Mouse (Mus musculus) frontal cortex, postnatal 10 days (tissue): ENCODE data around the gene Brms1.
A peak's percentile ranks its signal among the peaks of the same experiment; 100 is the strongest.

Experiments used
- DNase-seq, 2 experiments: peaks; one replicate each; pipeline ENCODE4 v3.0.0; 2022; ENCODE audit warnings: low spot score in 2 of 2, mixed read lengths in 1 of 2

The Brms1 gene

DNA sequence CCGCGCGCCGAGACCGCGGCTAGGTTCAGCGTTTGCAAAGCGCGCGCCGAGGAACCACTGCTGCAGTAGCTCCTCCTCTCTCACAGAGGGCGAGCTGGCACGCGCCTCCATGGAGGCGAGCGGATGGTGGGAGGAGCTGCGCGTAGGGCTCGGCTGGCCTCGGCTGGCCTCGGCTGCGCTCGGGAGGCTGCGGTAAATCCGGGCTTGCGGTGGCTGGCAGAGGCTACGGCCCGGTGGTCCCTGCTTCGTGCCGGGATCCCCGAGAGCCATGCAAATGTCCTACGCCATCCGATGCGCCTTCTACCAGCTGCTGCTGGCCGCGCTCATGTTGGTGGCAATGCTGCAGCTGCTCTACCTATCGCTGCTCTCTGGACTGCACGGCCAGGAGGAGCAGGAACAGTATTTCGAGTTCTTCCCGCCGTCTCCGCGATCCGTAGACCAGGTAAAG lies 2.4 kb upstream of the Brms1 start, which contains the start of the genes B4gat1 and AC124502.3:
Gene B4gat1 (plus strand): TSS at position 118 of the 448 bp plus-strand sequence.
Gene AC124502.3 (plus strand): TSS at position 183 of the 448 bp plus-strand sequence.
- DNase-seq = peak; percentile 86 to 90

DNA sequence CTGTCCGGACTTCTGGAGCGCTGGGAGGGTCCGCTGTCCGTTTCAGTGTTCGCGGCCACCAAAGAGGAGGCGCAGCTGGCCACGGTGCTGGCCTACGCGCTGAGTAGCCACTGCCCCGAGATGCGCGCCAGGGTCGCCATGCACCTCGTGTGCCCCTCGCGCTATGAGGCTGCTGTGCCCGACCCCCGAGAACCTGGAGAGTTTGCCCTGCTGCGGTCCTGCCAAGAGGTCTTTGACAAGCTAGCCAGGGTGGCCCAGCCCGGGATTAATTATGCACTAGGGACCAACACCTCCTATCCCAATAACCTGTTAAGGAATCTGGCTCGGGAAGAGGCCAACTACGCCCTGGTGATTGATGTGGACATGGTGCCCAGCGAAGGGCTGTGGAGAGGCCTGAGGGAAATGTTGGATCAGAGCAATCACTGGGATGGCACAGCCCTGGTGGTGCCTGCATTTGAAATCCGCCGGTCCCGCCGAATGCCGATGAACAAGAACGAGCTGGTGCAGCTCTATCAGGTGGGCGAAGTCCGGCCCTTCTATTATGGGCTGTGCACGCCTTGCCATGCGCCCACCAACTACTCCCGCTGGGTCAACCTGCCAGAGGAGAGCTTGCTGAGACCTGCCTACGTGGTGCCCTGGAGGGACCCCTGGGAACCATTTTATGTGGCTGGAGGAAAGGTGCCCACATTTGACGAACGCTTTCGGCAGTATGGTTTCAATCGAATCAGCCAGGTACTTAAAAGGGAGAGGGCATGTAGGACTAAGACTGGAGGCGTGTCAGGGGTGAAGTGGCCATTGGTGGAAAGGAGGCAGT lies 1.6 kb upstream of the Brms1 start:
- no peak for DNase-seq

GRCm38 (mm10) chr19:5041588-5041987 lies 434 bp downstream of the Brms1 start:
- no peak for DNase-seq

DNA sequence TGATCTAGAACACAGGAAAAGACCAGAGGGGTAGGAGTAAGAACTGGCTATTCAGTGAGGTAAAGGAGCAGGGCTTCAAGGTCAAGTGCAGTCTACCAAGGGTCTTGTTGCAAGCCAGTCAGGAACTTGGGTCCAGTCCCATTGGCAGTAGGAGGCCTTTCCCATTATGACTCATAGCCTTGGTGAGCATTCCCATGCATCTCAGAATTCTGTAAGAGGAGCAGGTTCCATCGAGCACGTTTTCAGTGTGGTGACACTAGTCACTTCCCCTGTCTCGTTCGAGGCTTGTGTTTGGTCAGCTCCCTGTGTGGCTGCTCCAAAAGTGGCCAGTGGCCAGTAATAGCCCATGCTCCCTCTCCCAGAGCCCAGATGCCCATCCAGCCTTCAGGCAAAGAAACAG lies 4.4 kb downstream of the Brms1 start:
- DNase-seq = no peak

GRCm38 (mm10) chr19:5048138-5049056 lies 7.2 kb downstream of the Brms1 start:
- DNase-seq = no peak

DNA sequence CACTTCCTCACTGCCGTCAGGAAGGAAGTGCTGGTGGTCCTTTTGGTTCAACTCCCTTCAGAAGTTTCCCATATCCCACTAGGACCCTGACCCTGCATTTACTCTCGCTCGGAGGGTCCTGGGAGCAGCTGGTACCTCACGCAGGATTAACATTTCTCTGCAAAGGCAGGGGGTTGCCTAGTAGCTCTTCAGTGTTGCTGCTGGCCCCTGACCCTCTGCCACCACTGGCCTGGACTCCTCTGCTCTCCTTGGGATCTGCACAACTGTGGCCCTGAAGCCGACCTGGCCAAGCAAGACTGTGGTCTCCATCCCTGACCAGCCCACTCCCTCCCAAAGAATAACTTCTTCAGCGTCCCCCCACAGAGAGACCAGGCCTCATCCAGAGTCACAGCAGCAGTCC lies 8.2 kb downstream of the Brms1 start:
- no peak for DNase-seq

GRCm38 (mm10) chr19:5050047-5050905 lies 9.1 kb downstream of the Brms1 start, which contains the start of gene Rin1:
Gene Rin1 (plus strand): TSS chr19:5050481.
- DNase-seq = peak; percentile 54 to 78

DNA sequence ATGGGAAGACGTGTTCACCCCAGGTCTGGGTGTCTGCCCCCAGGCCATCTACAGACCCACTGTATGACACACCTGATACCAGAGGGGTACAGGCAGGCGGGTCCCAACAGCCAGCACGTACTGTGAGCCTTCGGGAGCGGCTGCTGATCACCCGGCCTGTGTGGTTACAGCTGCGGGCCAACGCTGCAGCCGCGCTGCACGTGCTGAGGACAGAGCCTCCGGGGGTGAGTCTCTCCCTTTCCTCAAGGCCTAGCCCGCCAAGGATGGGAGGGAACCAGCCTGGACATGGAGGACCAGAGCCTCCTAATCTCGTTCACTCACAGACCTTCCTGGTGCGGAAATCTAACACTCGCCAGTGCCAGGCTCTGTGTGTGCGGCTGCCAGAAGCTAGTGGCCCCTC lies 9.9 kb downstream of the Brms1 start:
- peak in 1 of 2 experiments; percentile 23 for DNase-seq

- DNase-seq = peak in 1 of 2 experiments; percentile 6
Measured at GRCm38 (mm10) chr19:5051515-5051914, 10.4 kb downstream of the Brms1 start.

GRCm38 (mm10) chr19:5052166-5052822 lies 11.1 kb downstream of the Brms1 start:
- DNase-seq = no peak

- no peak for DNase-seq
Measured at GRCm38 (mm10) chr19:5052853-5053252, 11.7 kb downstream of the Brms1 start.

- DNase-seq = no peak
Measured at GRCm38 (mm10) chr19:5053909-5054308, 12.8 kb downstream of the Brms1 start.

DNA sequence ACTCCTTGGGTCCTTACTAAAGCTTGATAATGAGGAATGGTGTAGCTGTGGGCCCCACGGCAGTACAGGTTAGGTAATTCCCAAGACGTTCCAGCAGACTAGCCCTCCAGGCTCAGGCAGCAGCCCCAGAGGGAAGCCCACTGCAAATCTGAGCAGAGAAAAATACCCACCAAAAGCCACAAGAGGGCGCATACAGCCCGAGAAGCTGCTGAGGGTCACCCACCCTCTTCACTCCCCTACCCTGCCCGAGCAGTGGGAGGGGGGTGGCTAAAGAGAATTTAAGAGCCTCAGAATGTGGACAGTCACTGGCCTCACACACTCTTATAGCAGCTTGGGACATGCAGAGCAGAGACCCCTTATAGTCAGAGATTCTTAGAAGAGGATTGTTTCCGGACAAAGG lies 15.1 kb downstream of the Brms1 start:
- DNase-seq = no peak

DNA sequence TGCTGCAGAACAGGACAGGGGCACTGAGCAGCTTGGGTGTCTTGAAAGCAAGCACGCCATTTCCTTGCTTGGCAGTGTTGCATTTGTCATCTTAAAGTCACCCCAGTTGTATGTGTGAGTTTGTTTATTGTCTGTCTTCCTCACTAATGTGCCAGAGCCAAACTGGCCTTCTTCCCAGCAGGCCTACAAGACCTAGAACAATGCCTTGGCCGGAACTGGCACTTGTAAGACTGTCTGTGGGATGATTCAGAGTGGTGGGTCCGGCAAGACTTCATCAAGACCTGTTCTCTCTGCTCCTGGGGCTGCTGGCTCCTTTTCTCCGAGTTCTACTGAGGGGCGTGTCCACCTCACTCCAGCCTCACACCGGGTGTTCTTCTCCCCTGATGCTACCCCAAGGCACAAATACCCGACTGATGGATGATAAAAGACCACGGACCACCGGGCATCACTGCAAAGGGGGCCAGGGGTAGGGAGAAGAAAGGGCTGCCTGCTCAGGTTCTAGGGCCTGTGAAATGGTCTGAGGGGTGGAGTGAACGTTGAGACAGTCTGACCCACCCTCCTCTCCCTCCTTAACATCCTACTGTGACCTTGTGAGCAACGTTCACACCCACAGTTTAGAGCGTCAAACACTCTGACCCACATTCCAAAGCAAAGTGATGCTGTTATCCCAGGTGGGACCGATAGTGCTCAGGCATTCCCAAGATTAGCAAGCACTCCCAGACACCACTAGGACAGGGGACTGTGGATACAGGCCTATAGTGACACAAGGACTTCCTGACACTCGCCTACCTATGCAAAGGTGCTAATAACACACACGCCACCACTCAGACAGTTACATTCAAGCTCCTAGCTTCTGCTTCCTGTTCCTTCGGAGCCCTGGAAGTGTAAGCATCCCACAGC lies 17.0 kb downstream of the Brms1 start:
- no peak for DNase-seq

- no peak for DNase-seq
Measured at GRCm38 (mm10) chr19:5058801-5059771, 17.9 kb downstream of the Brms1 start.

- DNase-seq = no peak
Measured at GRCm38 (mm10) chr19:5060365-5061330, 19.5 kb downstream of the Brms1 start.

- DNase-seq = no peak
Measured at GRCm38 (mm10) chr19:5062041-5062440, 20.9 kb downstream of the Brms1 start.
